Mouse (Mus musculus) olfactory bulb, adult 2 months (tissue): ENCODE data around the gene Insl5. TPM values are rescaled to one million over a fixed set of nuclear protein-coding genes. Genes with fewer than 3 reads are reported as not detected.

Experiments used
- H3K27ac ChIP-seq: fragments of 200-500 bp; 2 replicates; pipeline ENCODE4 v1.5.1; 2012; ENCODE audit warnings: low read depth, low read length; ENCODE audit not compliant: insufficient read depth
- H3K4me1 ChIP-seq: fragments of 200-500 bp; 2 replicates; pipeline ENCODE4 v1.6.1; 2012; ENCODE audit warnings: low read length; ENCODE audit not compliant: control insufficient read depth, insufficient read depth
- H3K4me3 ChIP-seq: fragments of 200-500 bp; 2 replicates; pipeline ENCODE4 v1.5.1; 2012; ENCODE audit warnings: mild to moderate bottlenecking, low read depth, low read length, moderate library complexity; ENCODE audit not compliant: insufficient read depth
- CTCF ChIP-seq: fragments of 200-500 bp; IDR thresholded peaks from 2 replicates; pipeline ENCODE4 v1.5.1; 2012; ENCODE audit warnings: low read depth, mild to moderate bottlenecking, low read length, moderate library complexity; ENCODE audit not compliant: insufficient read depth
- POLR2A ChIP-seq: fragments of 200-500 bp; IDR thresholded peaks from 2 replicates; pipeline ENCODE4 v1.6.1; 2012; ENCODE audit warnings: mild to moderate bottlenecking, low read depth, low read length, moderate library complexity; ENCODE audit not compliant: insufficient read depth
- WGBS: fragments of 180-500 bp; shearing (Covaris S2); methylation state at CpG from one replicate; pipeline ENCODE4 v1.1.7; 2018; 5-methylcytosine and 5-hydroxymethylcytosine counted together
- polyA plus RNA-seq: library from polyadenylated mRNA; stranded (reverse); fragments of >200 nt; gene quantifications from 2 replicates; pipeline ENCODE4 v1.2.4, GENCODE M21; 2012; ENCODE audit warnings: low replicate concordance; ENCODE audit not compliant: missing spikeins, insufficient read depth, insufficient read length

Insl5 gene
- polyA plus RNA-seq = not detected in 2 replicates

DNA sequence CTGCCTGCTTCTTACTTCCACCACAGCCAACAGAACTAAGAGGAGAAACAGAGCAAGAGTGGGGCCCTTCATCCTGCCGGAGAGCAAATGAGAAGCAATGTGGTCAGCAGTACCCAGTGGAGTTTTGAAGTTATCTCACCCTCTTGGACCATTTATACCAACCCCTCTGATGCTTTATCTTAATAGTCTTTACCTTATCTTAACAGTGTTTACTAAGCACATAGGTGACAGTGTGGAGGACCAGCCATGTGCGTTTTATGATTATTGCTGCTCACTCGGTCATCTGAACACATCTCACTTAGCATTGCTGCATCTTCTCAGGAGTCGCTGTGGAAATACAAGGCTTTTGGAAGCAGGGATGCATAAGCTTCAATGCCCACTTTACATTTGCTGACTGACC lies at the start of gene Insl5:
Insl5 (minus strand) TSS at position 222 of the 400 bp plus-strand sequence.
- Histone ChIP-seq H3K27ac (no peak within 1 kb of the TSS), H3K4me3 (no peak within 1 kb of the TSS), H3K4me1 (no peaks in the 10 kb centered on the region)
- 95% methylated on average over 4 of the region's 4 CpGs for WGBS
- TF ChIP-seq POLR2A (no peak), CTCF (no peak)

DNA sequence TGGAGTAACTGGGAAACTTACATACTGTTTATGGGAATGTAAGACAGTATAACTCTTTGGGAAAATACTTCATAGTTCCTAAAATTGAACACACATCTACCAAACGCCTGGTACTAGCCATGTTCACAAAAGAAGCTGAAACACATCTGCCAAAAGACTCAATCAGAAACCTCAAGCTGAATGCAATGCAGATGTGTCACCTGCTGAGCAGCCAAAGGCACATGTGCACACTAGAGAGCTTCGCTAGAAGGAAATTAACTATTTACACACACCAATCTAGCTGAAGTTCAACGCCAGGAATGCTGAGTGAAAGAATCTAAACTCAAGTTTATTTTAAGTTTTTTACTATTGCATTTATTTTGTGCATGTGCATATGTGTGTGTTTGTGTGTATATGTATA lies 44.0 kb upstream of the Insl5 start:
- H3K4me3 ChIP-seq = no peak overlapping the region
- no peak overlapping the region for H3K27ac ChIP-seq
- no peak for TF ChIP-seq POLR2A
- 84% methylated on average over 3 of the region's 3 CpGs for WGBS
- H3K4me1 ChIP-seq = no peaks in the 10 kb centered on the region

DNA sequence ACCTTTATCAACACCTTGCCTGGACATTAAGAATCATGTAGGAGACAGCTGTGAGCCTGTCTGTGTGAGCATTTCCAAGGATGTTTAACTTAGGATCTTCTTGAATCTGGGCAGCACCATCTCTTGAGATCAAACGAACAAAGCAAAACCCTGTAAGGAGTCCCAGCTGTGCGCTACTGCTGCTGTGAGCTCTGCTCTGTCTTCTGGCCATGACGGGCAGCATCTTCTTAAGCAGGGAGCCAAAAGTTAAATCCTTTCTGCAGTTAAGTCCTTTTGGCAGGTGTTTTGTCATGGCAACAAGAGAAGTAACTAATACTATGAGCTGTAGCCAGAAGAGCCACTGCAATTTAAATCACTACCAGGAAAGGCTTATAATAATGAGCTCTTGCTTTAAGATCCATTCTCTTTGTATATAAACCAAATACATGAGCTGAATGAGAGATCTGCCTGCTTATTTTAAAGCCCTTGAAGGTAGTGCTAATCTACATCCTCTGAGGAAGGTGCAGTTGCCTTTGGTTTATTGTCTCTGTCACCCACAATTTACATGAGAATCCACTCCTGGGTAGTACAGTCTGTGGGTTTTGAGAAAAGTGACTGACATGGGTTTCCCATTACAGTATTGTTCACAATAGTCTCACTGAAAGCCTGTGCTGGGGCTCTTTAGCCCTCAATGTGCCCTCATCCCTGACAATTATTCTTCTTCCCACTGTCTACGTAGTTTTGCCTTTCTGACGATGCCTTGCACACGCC lies 41.4 kb upstream of the Insl5 start:
- H3K27ac ChIP-seq = no peak overlapping the region

DNA sequence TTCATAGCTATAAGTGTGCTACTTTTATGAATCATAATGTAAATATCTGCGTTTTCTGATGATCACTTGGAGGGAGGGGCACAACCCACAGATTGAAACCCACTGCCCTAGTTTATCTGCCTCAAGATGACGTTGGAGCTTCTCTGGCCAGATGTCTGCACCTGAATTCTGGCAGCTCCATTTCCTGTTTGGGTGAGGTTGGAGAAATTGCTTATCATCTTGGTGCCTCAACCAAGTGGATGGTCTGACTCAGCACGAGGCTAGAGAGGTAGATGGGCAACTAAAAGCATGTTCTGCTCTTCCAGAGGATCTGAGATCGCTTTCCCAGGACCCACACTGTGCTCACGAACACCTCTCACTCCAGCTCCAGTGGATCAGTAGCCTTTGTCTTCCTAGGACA lies 38.3 kb upstream of the Insl5 start:
- no peak overlapping the region for H3K27ac ChIP-seq
- WGBS = 91% methylated on average over 5 of the region's 5 CpGs
- H3K4me1 ChIP-seq = no peaks in the 10 kb centered on the region
- H3K4me3 ChIP-seq = no peak overlapping the region
- TF ChIP-seq CTCF = no peak
- no peak for TF ChIP-seq POLR2A

More for the DNA sequence above, 41.4 kb upstream of the Insl5 start:
- WGBS = 77% methylated on average over 6 of the region's 6 CpGs
- Histone ChIP-seq H3K4me3 (no peak overlapping the region), H3K4me1 (no peaks in the 10 kb centered on the region)
- TF ChIP-seq POLR2A (no peak), CTCF (no peak)

DNA sequence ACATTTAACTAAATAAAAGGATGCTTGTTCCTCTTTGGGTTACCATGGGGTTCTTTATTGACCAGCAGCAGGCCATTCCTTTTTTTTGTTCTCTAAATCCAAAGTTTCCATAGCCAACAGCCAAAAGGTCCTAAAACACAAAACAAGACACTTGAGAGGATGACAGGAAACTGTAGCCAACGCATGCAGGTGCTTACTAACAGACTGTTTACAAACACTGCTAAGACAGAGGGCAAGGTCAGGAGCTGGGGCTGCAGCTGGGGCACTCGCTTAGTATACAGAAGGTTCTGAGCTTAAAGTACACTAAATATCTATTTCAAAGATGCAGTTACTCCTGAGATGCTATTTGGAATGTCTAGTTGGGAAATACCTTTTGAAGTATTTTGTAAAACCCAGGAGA lies 37.8 kb upstream of the Insl5 start:
- no peak overlapping the region for H3K27ac ChIP-seq
- no peak overlapping the region for H3K4me3 ChIP-seq
- no peak for TF ChIP-seq POLR2A
- H3K4me1 ChIP-seq = no peaks in the 10 kb centered on the region
- WGBS = 76% methylated on average over 2 of the region's 2 CpGs

DNA sequence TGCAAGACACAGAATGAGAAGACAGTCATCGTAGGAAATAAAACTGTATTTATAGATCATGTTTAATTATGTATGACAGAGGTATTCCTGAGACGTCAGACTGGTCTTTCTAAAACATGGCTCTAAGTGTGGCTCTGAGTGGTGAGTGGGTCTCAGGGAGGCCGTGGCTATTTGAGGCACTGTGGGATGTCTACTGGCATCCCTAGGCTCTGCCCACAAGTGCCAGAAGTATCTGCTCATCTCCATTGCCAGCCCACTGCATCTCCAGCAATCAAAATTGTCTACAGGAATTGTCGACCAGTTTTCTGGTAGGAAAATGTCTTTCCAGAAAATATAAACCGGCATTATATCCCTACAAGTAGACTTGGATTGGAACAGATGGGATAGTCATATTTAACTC lies 30.3 kb upstream of the Insl5 start:
- H3K27ac ChIP-seq = no peak overlapping the region
- no peaks in the 10 kb centered on the region for H3K4me1 ChIP-seq
- H3K4me3 ChIP-seq = no peak overlapping the region
- TF ChIP-seq CTCF (no peak), POLR2A (no peak)
- 95% methylated on average over 5 of the region's 5 CpGs for WGBS

DNA sequence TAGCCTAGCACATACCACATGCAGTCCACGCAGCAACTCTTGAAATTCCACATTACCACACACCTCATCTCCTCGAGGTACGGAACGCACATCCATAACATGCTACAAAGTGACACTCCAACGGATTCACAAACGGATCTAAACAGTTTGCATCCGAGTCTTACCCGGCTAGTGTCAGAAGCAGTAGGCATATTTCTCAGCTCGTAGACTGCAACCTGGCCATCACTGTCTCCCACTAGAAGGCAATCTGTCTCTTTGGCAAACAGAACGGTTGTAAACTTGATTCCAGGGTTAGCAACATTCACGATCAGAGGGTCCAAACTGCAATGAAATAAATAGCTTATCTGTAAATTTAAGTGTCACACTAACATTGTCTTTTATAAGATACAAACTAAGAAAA lies 21.4 kb upstream of the Insl5 start:
- H3K27ac ChIP-seq = no peak overlapping the region
- no peak for TF ChIP-seq CTCF
- no peak for TF ChIP-seq POLR2A
- WGBS = 92% methylated on average over 11 of the region's 11 CpGs
- no peak overlapping the region for H3K4me3 ChIP-seq
- no peaks in the 10 kb centered on the region for H3K4me1 ChIP-seq

DNA sequence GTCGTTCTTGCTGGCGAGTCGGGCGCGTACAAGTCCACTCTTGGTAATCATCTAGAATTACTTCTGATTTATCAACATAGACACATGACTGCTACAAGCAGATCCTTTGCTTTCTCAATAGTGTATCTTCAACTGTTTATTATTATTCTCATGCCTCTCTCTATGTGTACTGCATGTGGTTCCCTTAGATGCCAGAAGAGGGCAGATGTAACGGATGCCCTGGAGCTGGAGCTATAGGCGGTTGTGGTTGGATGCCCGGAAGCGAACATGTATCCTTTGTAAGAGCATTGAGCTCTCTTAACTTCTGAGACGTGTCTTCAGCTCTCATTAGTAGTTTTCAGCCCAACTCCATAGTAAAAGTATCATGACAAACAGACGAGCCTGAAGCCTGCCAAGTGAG lies 16.4 kb upstream of the Insl5 start:
- TF ChIP-seq POLR2A (no peak), CTCF (no peak)
- Histone ChIP-seq H3K27ac (no peak overlapping the region), H3K4me3 (no peak overlapping the region), H3K4me1 (no peaks in the 10 kb centered on the region)
- WGBS = 93% methylated on average over 11 of the region's 11 CpGs

DNA sequence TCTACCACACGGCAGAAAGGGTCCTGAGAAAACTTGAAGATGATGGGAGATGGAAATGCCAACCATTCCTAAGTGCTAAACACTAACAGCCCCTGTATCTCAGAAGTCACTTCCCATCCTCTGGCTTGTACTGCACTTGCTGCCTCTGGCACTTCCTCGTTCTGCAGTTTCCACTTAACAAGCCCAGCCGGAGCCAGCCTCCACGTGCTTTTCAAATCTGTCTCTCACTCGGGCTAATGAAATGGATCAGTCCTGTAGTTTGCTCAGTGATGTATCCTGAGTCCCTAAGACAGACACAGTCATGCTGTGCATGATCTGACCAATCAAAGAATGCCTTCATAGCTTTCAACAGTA lies 13.2 kb upstream of the Insl5 start:
- Histone ChIP-seq H3K4me1 (no peaks in the 10 kb centered on the region), H3K4me3 (no peak overlapping the region), H3K27ac (no peak overlapping the region)
- TF ChIP-seq POLR2A (no peak), CTCF (no peak)
- 78% methylated on average over 5 of the region's 5 CpGs for WGBS
